Mouse (Mus musculus): ENCODE measurements around the gene Reg3g. TPM values are rescaled to one million over a fixed set of nuclear protein-coding genes. Genes with fewer than 3 reads are reported as not detected.

Gene Reg3g
- polyA plus RNA-seq (2016; fragmentation: Nextera tagmentation; extraction: Ambion mirVana): not detected in 2 replicates

GRCm38 (mm10) chr6:78468772-78469171 lies at the start of gene Reg3g:
TSS of gene Reg3g (minus strand) at chr6:78468872.
- 89% methylated on average over 2 of the region's 2 CpGs for WGBS
- Histone ChIP-seq H3K36me3 (no peaks in the 10 kb centered on the region), H3K9me3 (replicated peaks) (no peaks in the 10 kb centered on the region), H3K4me1 (no peaks in the 10 kb centered on the region), H3K4me3 (no peak within 1 kb of the TSS), H3K27ac (no peak within 1 kb of the TSS), H3K27me3 (ENCODE audit: low read depth, poor library complexity, severe bottlenecking) (no peaks in the 10 kb centered on the region)
- no peak for DNase-seq (ENCODE audit: low spot score)

DNA sequence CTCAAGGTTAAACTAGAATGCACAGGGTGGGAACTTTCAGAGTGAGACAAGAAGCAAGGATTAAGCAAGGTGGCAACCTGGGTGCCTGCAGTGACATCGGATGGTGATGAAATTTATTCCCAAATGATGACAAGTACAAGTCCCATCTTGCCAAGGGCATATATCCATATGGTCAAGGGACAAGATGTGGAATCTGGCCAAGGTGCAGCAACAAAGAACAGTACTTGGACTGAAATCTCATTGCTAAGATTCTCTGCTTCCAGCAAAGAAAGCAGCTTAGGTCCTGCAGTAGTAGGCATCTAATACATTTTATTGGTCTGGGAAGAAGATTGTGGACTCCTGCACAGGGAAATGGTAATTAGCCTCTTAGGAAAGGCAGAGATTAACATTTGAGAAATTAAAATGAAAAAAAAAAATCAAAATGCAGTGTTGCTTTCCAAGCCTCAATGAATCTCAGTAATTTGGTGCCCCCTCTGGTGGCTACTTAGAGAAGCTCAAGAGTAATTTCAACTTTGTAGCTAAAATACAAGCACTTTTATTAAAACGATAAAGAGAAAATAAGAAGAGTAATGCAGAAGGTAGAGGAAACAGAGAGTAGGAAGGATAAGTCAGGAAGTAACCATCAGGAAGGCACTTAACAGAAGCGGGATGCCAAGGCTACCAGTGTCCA lies 47.2 kb upstream of the Reg3g start:
- H3K27me3 ChIP-seq (ENCODE audit: low read depth, poor library complexity, severe bottlenecking): no peaks in the 10 kb centered on the region
- H3K9me3 ChIP-seq (replicated peaks): no peaks in the 10 kb centered on the region
- WGBS: 67% methylated on average over 3 of the region's 3 CpGs
- H3K27ac ChIP-seq: no peak overlapping the region
- H3K36me3 ChIP-seq: no peaks in the 10 kb centered on the region
- no peak for DNase-seq (ENCODE audit: low spot score)
- H3K4me3 ChIP-seq: no peak overlapping the region
- H3K4me1 ChIP-seq: no peaks in the 10 kb centered on the region

- DNase-seq (ENCODE audit: low spot score): peak; percentile 72
- Histone ChIP-seq H3K27ac (no peak overlapping the region), H3K36me3 (no peaks in the 10 kb centered on the region), H3K4me1 (no peaks in the 10 kb centered on the region), H3K27me3 (ENCODE audit: low read depth, poor library complexity, severe bottlenecking) (no peaks in the 10 kb centered on the region), H3K9me3 (replicated peaks) (no peaks in the 10 kb centered on the region), H3K4me3 (no peak overlapping the region)
- WGBS: 5% methylated on average over 3 of the region's 3 CpGs
Observed at GRCm38 (mm10) chr6:78512833-78513232, 44.2 kb upstream of the Reg3g start.

DNA sequence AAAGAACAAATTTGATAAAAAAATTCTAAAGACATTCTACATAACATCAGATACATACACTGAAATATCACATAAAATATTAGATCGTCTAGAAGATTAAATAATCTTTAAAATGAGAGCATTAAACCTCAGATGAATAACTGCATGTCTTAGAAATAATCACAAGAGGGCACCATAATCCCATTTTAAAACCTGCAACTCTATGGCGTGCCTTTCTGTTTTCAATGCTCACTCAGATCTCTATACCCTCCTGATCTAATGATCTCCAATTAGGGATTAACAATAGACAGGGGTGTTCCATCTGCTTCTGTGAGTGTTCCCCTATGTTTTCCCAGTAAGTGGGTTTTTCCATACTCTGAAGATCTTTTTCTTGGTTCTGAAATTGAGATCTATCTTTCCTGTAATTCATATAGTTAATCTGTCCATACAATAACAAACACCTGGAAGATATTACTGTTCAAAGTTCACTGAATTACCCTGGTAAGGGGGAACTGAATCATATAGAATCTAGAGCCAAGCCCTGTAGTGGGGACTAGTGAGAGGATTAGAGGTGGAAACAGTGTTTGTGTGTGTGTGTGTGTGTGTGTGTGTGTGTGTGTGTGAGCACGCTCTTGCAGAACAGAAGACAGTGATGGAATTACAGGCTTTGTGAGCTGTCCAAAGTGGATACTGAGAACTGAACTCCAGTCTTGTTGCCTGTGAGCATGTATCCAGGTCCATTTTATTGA lies 41.7 kb upstream of the Reg3g start:
- H3K36me3 ChIP-seq: no peaks in the 10 kb centered on the region
- no peak overlapping the region for H3K27ac ChIP-seq
- DNase-seq (ENCODE audit: low spot score): no peak
- H3K4me1 ChIP-seq: no peaks in the 10 kb centered on the region
- 61% methylated on average over 3 of the region's 3 CpGs for WGBS
- H3K4me3 ChIP-seq: no peak overlapping the region
- no peaks in the 10 kb centered on the region for H3K9me3 ChIP-seq (replicated peaks)
- no peaks in the 10 kb centered on the region for H3K27me3 ChIP-seq (ENCODE audit: low read depth, poor library complexity, severe bottlenecking)

- no peak for DNase-seq (ENCODE audit: low spot score)
- Histone ChIP-seq H3K27me3 (ENCODE audit: low read depth, poor library complexity, severe bottlenecking) (no peaks in the 10 kb centered on the region), H3K36me3 (no peaks in the 10 kb centered on the region), H3K9me3 (replicated peaks) (no peaks in the 10 kb centered on the region), H3K4me1 (no peaks in the 10 kb centered on the region), H3K27ac (no peak overlapping the region), H3K4me3 (no peak overlapping the region)
- 73% methylated on average over 3 of the region's 3 CpGs for WGBS
Observed at GRCm38 (mm10) chr6:78505745-78506144, 37.1 kb upstream of the Reg3g start.

DNA sequence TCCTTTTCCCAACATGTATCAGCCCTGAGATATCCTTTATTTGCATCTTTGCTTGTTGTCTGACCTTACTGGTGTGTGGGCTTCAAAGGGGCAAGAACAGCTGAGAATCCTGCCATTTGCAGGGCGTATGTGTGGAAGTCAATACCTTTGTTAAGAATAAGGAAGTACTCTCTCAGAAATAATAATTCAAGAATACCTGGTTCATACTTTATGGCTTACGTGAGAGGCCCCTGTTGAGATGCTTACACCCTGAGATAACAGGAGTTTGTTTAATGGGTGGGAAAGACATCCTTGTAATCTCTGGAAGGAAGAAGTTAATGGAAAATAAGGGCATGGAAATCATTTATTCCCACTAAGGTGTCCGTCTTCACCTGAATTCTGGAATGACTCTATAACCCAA lies 26.0 kb upstream of the Reg3g start:
- H3K4me1 ChIP-seq: no peaks in the 10 kb centered on the region
- no peaks in the 10 kb centered on the region for H3K9me3 ChIP-seq (replicated peaks)
- H3K4me3 ChIP-seq: no peak overlapping the region
- no peaks in the 10 kb centered on the region for H3K36me3 ChIP-seq
- H3K27ac ChIP-seq: no peak overlapping the region
- H3K27me3 ChIP-seq (ENCODE audit: low read depth, poor library complexity, severe bottlenecking): no peaks in the 10 kb centered on the region
- DNase-seq (ENCODE audit: low spot score): no peak
- 90% methylated on average over 3 of the region's 3 CpGs for WGBS

DNA sequence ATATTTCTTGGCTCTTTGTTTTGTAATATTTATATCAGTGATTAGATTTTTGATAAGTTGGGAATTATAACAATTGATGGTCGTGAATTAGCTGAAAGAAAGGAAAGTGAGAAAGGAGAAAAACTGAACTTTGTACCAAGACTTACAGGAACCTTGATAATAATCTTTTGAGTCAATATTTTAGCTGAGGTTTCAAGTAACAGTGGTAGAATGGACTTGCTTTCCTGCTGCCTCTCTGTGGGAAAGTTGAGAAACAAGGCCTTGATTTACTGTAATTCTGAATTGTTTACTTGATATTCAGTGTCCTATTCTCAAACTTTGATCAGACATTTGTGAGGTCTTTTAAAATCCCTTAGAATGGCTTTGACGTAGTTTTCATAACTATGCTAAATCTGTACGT lies 615 bp upstream of the Reg3g start:
- Histone ChIP-seq H3K4me3 (no peak overlapping the region), H3K27ac (no peak overlapping the region), H3K36me3 (no peaks in the 10 kb centered on the region), H3K4me1 (no peaks in the 10 kb centered on the region), H3K27me3 (ENCODE audit: low read depth, poor library complexity, severe bottlenecking) (no peaks in the 10 kb centered on the region), H3K9me3 (replicated peaks) (no peaks in the 10 kb centered on the region)
- no peak for DNase-seq (ENCODE audit: low spot score)
- WGBS: 86% methylated on average over 3 of the region's 3 CpGs

DNA sequence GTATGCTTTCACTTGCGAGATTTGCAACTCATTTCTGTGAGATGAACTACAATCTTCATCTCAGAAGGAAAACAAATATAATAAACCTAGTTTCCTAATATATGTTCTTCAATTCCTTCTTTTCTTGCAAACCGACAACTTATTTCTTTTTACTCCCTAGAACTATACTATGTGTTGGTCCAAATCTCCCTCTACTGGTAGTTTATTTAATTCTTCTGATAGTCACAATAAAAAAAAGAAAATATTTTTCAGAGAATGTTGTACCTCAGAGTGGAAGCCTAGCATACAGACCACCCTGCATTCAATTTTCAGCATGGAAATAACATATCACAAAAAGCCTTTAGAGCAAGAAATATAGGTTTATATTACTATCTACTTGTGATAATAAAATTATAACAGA lies 5.4 kb downstream of the Reg3g start:
- H3K4me1 ChIP-seq: no peaks in the 10 kb centered on the region
- no peak overlapping the region for H3K27ac ChIP-seq
- DNase-seq (ENCODE audit: low spot score): no peak
- H3K27me3 ChIP-seq (ENCODE audit: low read depth, poor library complexity, severe bottlenecking): no peaks in the 10 kb centered on the region
- H3K9me3 ChIP-seq (replicated peaks): no peaks in the 10 kb centered on the region
- no peak overlapping the region for H3K4me3 ChIP-seq
- H3K36me3 ChIP-seq: no peaks in the 10 kb centered on the region
- WGBS: 81% methylated on average over 2 of the region's 2 CpGs

- WGBS: 97% methylated on average over 2 of the region's 2 CpGs
- DNase-seq (ENCODE audit: low spot score): no peak
- no peaks in the 10 kb centered on the region for H3K9me3 ChIP-seq (replicated peaks)
- no peak overlapping the region for H3K4me3 ChIP-seq
- no peak overlapping the region for H3K27ac ChIP-seq
- no peaks in the 10 kb centered on the region for H3K27me3 ChIP-seq (ENCODE audit: low read depth, poor library complexity, severe bottlenecking)
- H3K36me3 ChIP-seq: no peaks in the 10 kb centered on the region
- H3K4me1 ChIP-seq: no peaks in the 10 kb centered on the region
Observed at GRCm38 (mm10) chr6:78462360-78462759, 6.3 kb downstream of the Reg3g start.

DNA sequence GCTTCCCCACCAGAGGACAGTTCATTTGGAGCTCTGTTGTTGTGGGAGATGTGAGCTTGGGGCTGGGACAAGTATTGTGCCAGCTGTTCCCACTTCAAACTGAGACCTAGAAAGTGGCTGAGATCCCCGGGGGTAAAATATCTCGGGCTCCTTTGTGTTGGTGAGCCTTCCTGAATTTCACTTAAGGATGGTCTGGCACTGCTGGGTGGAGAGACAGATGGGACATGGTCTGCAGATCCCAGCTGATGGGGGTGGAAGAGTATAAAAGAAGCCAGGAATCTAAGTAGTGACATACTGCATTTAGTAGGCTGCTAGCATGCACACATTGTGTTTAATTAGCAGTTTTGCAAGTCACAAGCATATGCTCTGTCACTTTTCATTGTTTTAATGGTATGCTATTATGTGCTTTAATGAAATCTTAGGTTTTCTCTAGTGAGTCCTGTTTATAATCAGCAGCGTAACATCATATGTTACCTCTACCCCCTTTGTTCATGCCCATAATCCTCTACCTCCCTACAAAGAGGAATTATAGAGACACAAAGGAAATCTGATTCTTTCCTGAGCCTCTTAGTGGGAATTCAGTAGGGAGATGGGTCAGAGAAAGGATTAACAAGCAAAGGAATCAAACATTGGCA lies 8.4 kb downstream of the Reg3g start:
- Histone ChIP-seq H3K4me1 (no peaks in the 10 kb centered on the region), H3K36me3 (no peaks in the 10 kb centered on the region), H3K9me3 (replicated peaks) (no peaks in the 10 kb centered on the region), H3K4me3 (no peak overlapping the region), H3K27ac (no peak overlapping the region), H3K27me3 (ENCODE audit: low read depth, poor library complexity, severe bottlenecking) (no peaks in the 10 kb centered on the region)
- DNase-seq (ENCODE audit: low spot score): no peak
- 73% methylated on average over 3 of the region's 3 CpGs for WGBS

DNA sequence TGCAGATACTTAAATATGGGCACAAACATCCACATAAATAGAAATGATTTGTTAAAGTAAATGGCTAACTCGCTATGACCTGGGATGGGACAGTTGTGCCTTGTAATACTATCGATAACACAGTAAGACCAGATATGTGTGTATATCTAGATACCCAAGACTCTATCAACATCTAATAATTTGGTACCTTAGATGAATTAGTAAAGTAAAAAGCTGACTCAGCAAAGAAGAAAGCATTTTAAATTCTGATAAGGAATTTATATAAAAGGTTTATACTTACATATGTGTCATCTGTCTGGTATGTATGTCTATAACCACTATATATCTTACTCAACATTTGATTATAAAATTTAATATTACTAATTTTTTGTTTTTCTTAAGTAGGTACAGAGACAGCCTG lies 15.9 kb downstream of the Reg3g start:
- WGBS: 95% methylated on average over 2 of the region's 2 CpGs
- Histone ChIP-seq H3K27me3 (ENCODE audit: low read depth, poor library complexity, severe bottlenecking) (no peaks in the 10 kb centered on the region), H3K4me3 (no peak overlapping the region), H3K27ac (no peak overlapping the region), H3K9me3 (replicated peaks) (no peaks in the 10 kb centered on the region), H3K36me3 (no peaks in the 10 kb centered on the region), H3K4me1 (no peaks in the 10 kb centered on the region)
- DNase-seq (ENCODE audit: low spot score): no peak

- Histone ChIP-seq H3K36me3 (no peaks in the 10 kb centered on the region), H3K4me3 (no peak overlapping the region), H3K9me3 (replicated peaks) (no peaks in the 10 kb centered on the region), H3K4me1 (no peaks in the 10 kb centered on the region), H3K27ac (no peak overlapping the region), H3K27me3 (ENCODE audit: low read depth, poor library complexity, severe bottlenecking) (no peaks in the 10 kb centered on the region)
- DNase-seq (ENCODE audit: low spot score): no peak
Observed at GRCm38 (mm10) chr6:78448409-78448808, 20.3 kb downstream of the Reg3g start.

DNA sequence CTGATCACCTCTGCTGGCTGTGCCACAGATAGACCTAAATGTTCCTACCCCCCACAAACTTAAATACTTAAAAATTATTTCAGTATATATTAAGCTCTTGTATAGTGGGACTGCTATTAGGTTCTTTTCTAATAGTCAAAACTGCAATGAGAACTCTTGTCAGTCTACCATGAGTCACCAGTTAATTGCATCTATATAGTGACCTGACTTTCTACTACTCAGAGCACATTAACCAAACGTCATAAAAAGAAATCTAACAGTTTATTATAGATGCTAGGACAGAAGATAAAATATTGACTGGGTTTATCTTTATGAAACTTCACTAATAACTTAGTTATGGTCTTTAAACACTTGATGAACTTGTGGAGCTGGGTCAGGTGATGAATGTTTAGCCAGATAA lies 21.5 kb downstream of the Reg3g start:
- WGBS: 72% methylated on average over 1 of the region's 1 CpGs
- DNase-seq (ENCODE audit: low spot score): no peak
- no peak overlapping the region for H3K4me3 ChIP-seq

More for the DNA sequence above, 21.5 kb downstream of the Reg3g start:
- H3K27ac ChIP-seq: no peak overlapping the region
- no peaks in the 10 kb centered on the region for H3K9me3 ChIP-seq (replicated peaks)
- H3K36me3 ChIP-seq: no peaks in the 10 kb centered on the region
- no peaks in the 10 kb centered on the region for H3K4me1 ChIP-seq
- no peaks in the 10 kb centered on the region for H3K27me3 ChIP-seq (ENCODE audit: low read depth, poor library complexity, severe bottlenecking)

Measured in limb, embryonic 10.5 days (tissue).